Mouse (Mus musculus) stomach, postnatal 0 days (tissue): ENCODE data around the gene Armt1.

ENCODE experiments used
- CTCF ChIP-seq: IDR thresholded peaks from 2 replicates; pipeline ENCODE4 v1.5.1; 2016; ENCODE audit warnings: antibody characterized with exemption, low read depth, mild to moderate bottlenecking, moderate library complexity
- EP300 ChIP-seq: optimal IDR thresholded peaks from 2 replicates; pipeline ENCODE3; 2016; ENCODE audit warnings: antibody characterized with exemption

DNA sequence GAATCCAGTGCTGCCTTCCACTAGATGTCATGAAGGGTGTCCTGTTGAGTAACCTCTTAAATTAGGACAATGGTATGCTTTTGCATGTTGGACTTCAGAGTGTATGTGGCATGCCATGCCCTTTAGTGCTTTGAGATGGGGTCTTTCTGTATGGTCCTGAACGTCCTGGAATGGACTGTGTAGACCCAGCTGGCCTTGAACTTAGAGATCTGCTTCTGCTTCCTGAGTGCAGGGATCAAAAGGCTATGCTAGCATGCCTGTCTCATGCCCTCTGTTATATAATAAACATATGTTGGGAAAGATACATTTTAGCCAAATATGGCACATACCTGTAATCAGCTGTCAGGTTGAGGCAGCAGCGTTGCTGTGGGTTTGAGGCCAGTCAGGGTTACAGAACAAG, 41.7 kb upstream of the Armt1 start:
- no peak for TF ChIP-seq CTCF
- TF ChIP-seq EP300 = no peak
